Mouse (Mus musculus): ENCODE measurements around the gene Corin.

DNA sequence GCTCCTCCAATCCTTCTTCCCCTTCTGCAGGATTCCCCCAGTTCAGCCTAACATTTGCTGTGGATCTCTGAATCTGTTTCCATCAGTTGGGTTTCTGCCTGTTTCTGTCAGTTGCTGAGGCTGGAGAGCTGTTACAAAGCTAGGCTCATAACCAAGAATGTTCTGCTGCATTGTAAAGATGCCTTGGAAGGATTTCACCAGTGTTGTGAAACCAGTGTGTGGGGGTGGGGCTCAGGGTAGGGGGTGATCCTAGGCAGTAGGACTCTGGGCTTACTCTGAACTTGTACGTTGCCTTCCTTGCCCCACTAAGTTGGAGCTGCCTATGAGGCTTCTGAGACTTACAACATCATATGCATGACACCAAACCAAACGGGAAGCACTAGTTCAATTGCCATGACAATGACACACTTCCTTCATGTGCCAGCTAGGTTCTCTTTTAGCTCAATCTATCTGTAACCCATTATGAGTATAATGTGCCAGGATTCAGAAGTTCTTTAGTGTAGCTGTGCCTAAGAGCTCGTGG, 242.4 kb downstream of the Corin start:
- TF ChIP-seq CTCF (IDR thresholded peaks at IDR 0.05; ENCODE audit: low read depth, low read length) (no peak), POLR2A (IDR thresholded peaks at IDR 0.05; ENCODE audit: borderline replicate concordance, low read depth, low read length) (no peak)

All from bone marrow macrophage, adult 2 months (primary cell).